Mouse (Mus musculus): Measurements from ENCODE around the gene Sorbs1. TPM values are rescaled to one million over a fixed set of nuclear protein-coding genes. Genes with fewer than 3 reads are reported as not detected.

Sorbs1 gene
- total and polyA plus RNA-seq, 3 experiments, result 2.1 to 6.2 (median 3.6) TPM

GRCm38 (mm10) chr19:40288415-40288814 lies 225.2 kb downstream of the Sorbs1 start:
- dilution Hi-C loops (cut with MboI; ENCODE audit: extremely low pct_ligation_motif_present, extremely low pct_unique_long_range_greater_than_20kb, low sequenced_read_pairs) (no loop called here), in situ Hi-C loops (cut with MboI; ENCODE audit: low pct_ligation_motif_present, low pct_unique_long_range_greater_than_20kb, low sequenced_read_pairs) (no loop called here)
- TF ChIP-seq MAX (IDR thresholded peaks at IDR 0.05; ENCODE audit: low read length) (no peak), RCOR1 (conservative IDR thresholded peaks at IDR 0.05; ENCODE audit: low read depth, low read length) (no peak), E2F4 (IDR thresholded peaks at IDR 0.05; ENCODE audit: insufficient replicate concordance, low read depth, low read length) (no peak), ZKSCAN1 (IDR thresholded peaks at IDR 0.05; ENCODE audit: borderline replicate concordance, low read depth, low read length) (no peak), KAT2A (IDR thresholded peaks at IDR 0.05; ENCODE audit: insufficient replicate concordance, low read length) (no peak), USF2 (conservative IDR thresholded peaks at IDR 0.05; ENCODE audit: low read depth, low read length) (no peak), ELF1 (IDR thresholded peaks at IDR 0.05; ENCODE audit: low read depth, low read length) (no peak), ZNF384 (IDR thresholded peaks at IDR 0.05; ENCODE audit: low read depth, low read length) (no peak), PAX5 (IDR thresholded peaks at IDR 0.05; ENCODE audit: low read length) (no peak), USF1 (IDR thresholded peaks at IDR 0.05; ENCODE audit: low read depth, low read length) (no peak), HCFC1 (IDR thresholded peaks at IDR 0.05; ENCODE audit: low read depth, low read length) (no peak), TBP (conservative IDR thresholded peaks at IDR 0.05; ENCODE audit: low read depth, low read length) (no peak), TCF12 (IDR thresholded peaks at IDR 0.05; ENCODE audit: low read depth, low read length) (no peak), RAD21 (IDR thresholded peaks at IDR 0.05; ENCODE audit: low read depth, low read length) (no peak), SMC3 (IDR thresholded peaks at IDR 0.05; ENCODE audit: low read depth, low read length) (no peak)
- Histone ChIP-seq H3K27ac (ENCODE audit: insufficient read depth, low read depth) (no peak overlapping the region), H3K4me3 (replicated peaks in 1 of 3; ENCODE audit: low read depth in 2 of 3, low read length in 2 of 3, poor library complexity in 1 of 3) (no peak overlapping the region), H3K9me3 (replicated peaks; ENCODE audit: low read length) (no peaks in the 10 kb centered on the region), H3K9ac (ENCODE audit: insufficient read depth, low read depth) (no peak overlapping the region), H3K36me3 (replicated peaks in 1 of 2; ENCODE audit: control insufficient read depth in 1 of 2, insufficient read depth in 1 of 2, low read length in 1 of 2) (no peaks in the 10 kb centered on the region), H3K27me3 (replicated peaks) (no peaks in the 10 kb centered on the region), H3K4me1 (ENCODE audit: control insufficient read depth in 1 of 2, insufficient read depth in 2 of 2) (peaks cover 0 to 3% of the 10 kb centered on the region in 2 experiments; a peak in 1 of 4 replicates), H3K4me2 (ENCODE audit: insufficient read depth, low read depth, poor library complexity, severe bottlenecking) (no peak overlapping the region), H3K79me2 (replicated peaks; ENCODE audit: control insufficient read depth, extremely low read depth, insufficient read depth, poor library complexity, severe bottlenecking) (no peaks in the 10 kb centered on the region)
- no peak for DNase-seq (ENCODE audit: extremely low read depth)

GRCm38 (mm10) chr19:40284704-40285103 lies 228.9 kb downstream of the Sorbs1 start:
- Histone ChIP-seq H3K4me3 (replicated peaks in 1 of 3; ENCODE audit: low read depth in 2 of 3, low read length in 2 of 3, poor library complexity in 1 of 3) (no peak overlapping the region), H3K9me3 (replicated peaks; ENCODE audit: low read length) (no peaks in the 10 kb centered on the region), H3K9ac (ENCODE audit: insufficient read depth, low read depth) (no peak overlapping the region), H3K27me3 (replicated peaks) (no peaks in the 10 kb centered on the region), H3K4me1 (ENCODE audit: control insufficient read depth in 1 of 2, insufficient read depth in 2 of 2) (peaks cover 0 to 3% of the 10 kb centered on the region in 2 experiments; a peak in 1 of 4 replicates), H3K4me2 (ENCODE audit: insufficient read depth, low read depth, poor library complexity, severe bottlenecking) (no peak overlapping the region), H3K36me3 (replicated peaks in 1 of 2; ENCODE audit: control insufficient read depth in 1 of 2, insufficient read depth in 1 of 2, low read length in 1 of 2) (no peaks in the 10 kb centered on the region), H3K27ac (ENCODE audit: insufficient read depth, low read depth) (no peak overlapping the region), H3K79me2 (replicated peaks; ENCODE audit: control insufficient read depth, extremely low read depth, insufficient read depth, poor library complexity, severe bottlenecking) (no peaks in the 10 kb centered on the region)
- in situ Hi-C loops (cut with MboI; ENCODE audit: low pct_ligation_motif_present, low pct_unique_long_range_greater_than_20kb, low sequenced_read_pairs) (no loop called here), dilution Hi-C loops (cut with MboI; ENCODE audit: extremely low pct_ligation_motif_present, extremely low pct_unique_long_range_greater_than_20kb, low sequenced_read_pairs) (no loop called here)
- no peak for TF ChIP-seq POLR2A (IDR thresholded peaks at IDR 0.05; ENCODE audit: low read depth, low read length)
- TF ChIP-seq MXI1 (IDR thresholded peaks at IDR 0.05; ENCODE audit: low read depth, low read length), result no peak
- TF ChIP-seq SIN3A (IDR thresholded peaks at IDR 0.05; ENCODE audit: low read length), result no peak
- no peak for DNase-seq (ENCODE audit: extremely low read depth)

Data from CH12.LX (cell line).